Mouse (Mus musculus): Measurements from ENCODE around the gene Mapk14. TPM values are rescaled to one million over a fixed set of nuclear protein-coding genes. Genes with fewer than 3 reads are reported as not detected.

The Mapk14 gene
- total and polyA plus RNA-seq, 3 experiments: 61.5 to 93.2 TPM; not detected in 1

DNA sequence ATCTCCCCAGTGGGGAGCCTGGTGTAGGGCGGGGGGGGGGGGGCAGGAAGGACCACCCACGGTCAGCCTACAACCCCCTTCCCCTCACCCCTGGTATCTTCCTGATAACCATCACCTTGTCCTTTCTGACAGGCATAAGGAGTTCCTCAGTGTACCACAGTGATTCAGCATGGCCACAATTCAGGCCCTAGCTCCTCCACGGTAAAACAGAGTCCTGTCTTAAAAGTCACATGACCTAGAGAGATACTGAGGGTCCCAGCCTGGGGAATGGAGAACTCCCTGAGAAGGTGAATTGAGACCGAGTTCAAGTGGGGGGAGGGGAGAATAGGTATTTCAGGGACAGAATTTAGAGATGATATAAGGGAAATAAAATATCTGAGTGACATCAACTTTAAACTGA lies 3.8 kb upstream of the Mapk14 start:
- peak; percentile 42 for DNase-seq (ENCODE audit: low read depth, low spot score)
- Histone ChIP-seq H3K27ac (ENCODE audit: control insufficient read depth, low read depth, low read length) (no peak overlapping the region), H3K27me3 (ENCODE audit: control insufficient read depth in 1 of 2, insufficient read depth in 2 of 2, low read length in 2 of 2) (no peaks in the 10 kb centered on the region), H3K9me3 (replicated peaks; ENCODE audit: insufficient read depth, low read length) (no peaks in the 10 kb centered on the region), H3K9ac (ENCODE audit: control insufficient read depth, low read depth, low read length, poor library complexity, severe bottlenecking) (no peak overlapping the region), H3K79me2 (ENCODE audit: control insufficient read depth, insufficient read depth, low read length, poor library complexity) (peaks cover 18% of the 10 kb centered on the region), H3K4me1 (ENCODE audit: control insufficient read depth in 1 of 2, insufficient read depth in 2 of 2, low read length in 2 of 2) (peaks cover 0 to 7% of the 10 kb centered on the region in 2 experiments; a peak in 3 of 4 replicates), H3K36me3 (ENCODE audit: control insufficient read depth in 1 of 2, insufficient read depth in 2 of 2, low read length in 2 of 2) (peaks cover 0 to 10% of the 10 kb centered on the region in 2 experiments; a peak in 2 of 4 replicates), H3K4me3 (ENCODE audit: control insufficient read depth in 1 of 2, insufficient read depth in 1 of 2, low read depth in 2 of 2, low read length in 2 of 2) (no peak overlapping the region)
- TF ChIP-seq MAX (IDR thresholded peaks at IDR 0.05; ENCODE audit: low read length) (no peak), POLR2AphosphoS2 (IDR thresholded peaks at IDR 0.05; ENCODE audit: low read length) (no peak), JUND (IDR thresholded peaks at IDR 0.05; ENCODE audit: low read depth, low read length) (no peak), GATA1 (IDR thresholded peaks at IDR 0.05; ENCODE audit: low read depth, low read length) (0 out of 2 replicates have a peak, but pooled peaks have one; percentile 5), ZKSCAN1 (IDR thresholded peaks at IDR 0.05; ENCODE audit: low read depth, low read length) (no peak), EP300 (IDR thresholded peaks at IDR 0.05; ENCODE audit: low read depth in 1 of 2, low read length in 2 of 2) (no peak), SMC3 (IDR thresholded peaks at IDR 0.05; ENCODE audit: low read depth, low read length) (no peak), ETS1 (IDR thresholded peaks at IDR 0.05; ENCODE audit: low read depth, low read length) (no peak), SIN3A (IDR thresholded peaks at IDR 0.05; ENCODE audit: low read length) (no peak), KAT2A (conservative IDR thresholded peaks at IDR 0.05; ENCODE audit: low read depth, low read length) (no peak), USF1 (IDR thresholded peaks at IDR 0.05; ENCODE audit: low read depth, low read length) (peak; percentile 86), E2F4 (IDR thresholded peaks at IDR 0.05; ENCODE audit: borderline replicate concordance, low read depth, low read length) (no peak), MYC (IDR thresholded peaks at IDR 0.05; ENCODE audit: low read depth, low read length) (no peak), MAZ (IDR thresholded peaks at IDR 0.05; ENCODE audit: low read depth, low read length) (no peak), CTCF (IDR thresholded peaks at IDR 0.05 in 2 of 3, conservative IDR thresholded peaks at IDR 0.05 in 1 of 3; ENCODE audit: control insufficient read depth in 1 of 3, insufficient read depth in 1 of 3, low read depth in 2 of 3, low read length in 3 of 3, poor library complexity in 1 of 3, severe bottlenecking in 1 of 3) (no peak), POLR2AphosphoS5 (IDR thresholded peaks at IDR 0.05; ENCODE audit: borderline replicate concordance, low read depth, low read length) (no peak), NRF1 (IDR thresholded peaks at IDR 0.05; ENCODE audit: insufficient read depth, low read depth, low read length, poor library complexity, severe bottlenecking) (no peak)

DNA sequence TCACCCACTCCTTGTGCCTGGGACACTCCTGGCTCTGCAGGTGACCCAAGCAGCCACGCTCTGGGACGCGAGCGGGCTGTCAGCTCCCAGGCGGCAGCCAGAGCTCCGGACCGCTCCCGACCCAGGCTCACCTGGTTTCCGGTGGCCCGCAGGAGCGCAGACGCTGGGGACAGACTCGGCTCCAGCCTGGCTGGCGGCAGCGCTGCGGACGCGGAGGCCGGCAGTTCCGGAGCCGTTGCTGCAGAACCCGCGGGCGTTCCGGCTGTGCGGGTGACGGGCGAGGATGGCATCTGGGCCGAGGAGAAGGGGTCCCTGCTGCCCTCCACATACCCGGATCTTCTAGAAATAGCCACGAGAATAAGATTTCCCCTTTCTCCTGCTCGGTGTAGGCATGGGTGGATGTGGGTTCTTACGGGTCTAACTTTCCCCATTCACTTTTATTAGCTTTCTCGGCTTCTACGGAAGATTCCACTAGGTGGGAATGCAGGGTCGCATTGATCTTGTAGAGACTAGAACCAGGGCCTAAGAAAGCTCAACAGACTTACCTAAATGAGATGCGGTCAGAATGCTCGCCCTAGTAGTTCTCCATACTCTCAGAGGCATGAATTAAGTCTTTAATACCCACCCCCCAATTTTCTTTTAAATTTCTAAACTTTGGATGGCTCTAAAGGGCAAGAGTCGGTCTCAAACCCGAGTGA lies 1.4 kb upstream of the Mapk14 start, which contains the start of gene Slc26a8:
Slc26a8 (minus strand) TSS at position 648 of the 698 bp plus-strand sequence.
- Histone ChIP-seq H3K79me2 (ENCODE audit: control insufficient read depth, insufficient read depth, low read length, poor library complexity) (peaks cover 38% of the 10 kb centered on the region), H3K36me3 (ENCODE audit: control insufficient read depth in 1 of 2, insufficient read depth in 2 of 2, low read length in 2 of 2) (peaks cover 0 to 29% of the 10 kb centered on the region in 2 experiments; a peak in 2 of 4 replicates), H3K27ac (ENCODE audit: control insufficient read depth, low read depth, low read length) (peak within 1 kb of the TSS; percentile 78), H3K9ac (ENCODE audit: control insufficient read depth, low read depth, low read length, poor library complexity, severe bottlenecking) (peak within 1 kb of the TSS; percentile 73), H3K9me3 (replicated peaks; ENCODE audit: insufficient read depth, low read length) (no peaks in the 10 kb centered on the region), H3K4me3 (ENCODE audit: control insufficient read depth in 1 of 2, insufficient read depth in 1 of 2, low read depth in 2 of 2, low read length in 2 of 2) (peak within 1 kb of the TSS; percentile 52 to 70), H3K4me1 (ENCODE audit: control insufficient read depth in 1 of 2, insufficient read depth in 2 of 2, low read length in 2 of 2) (peaks cover 4 to 13% of the 10 kb centered on the region in 2 experiments), H3K27me3 (ENCODE audit: control insufficient read depth in 1 of 2, insufficient read depth in 2 of 2, low read length in 2 of 2) (no peaks in the 10 kb centered on the region)
- DNase-seq (ENCODE audit: low read depth, low spot score): peak; percentile 66
- TF ChIP-seq MXI1 (IDR thresholded peaks at IDR 0.05; ENCODE audit: low read depth, low read length): peak; percentile 55
- peak; percentile 90; the same call in 1 of the 2 replicates for TF ChIP-seq UBTF (IDR thresholded peaks at IDR 0.05; ENCODE audit: borderline replicate concordance, insufficient read depth, low read depth, low read length)
- peak; percentile 43; the same call in 1 of the 2 replicates for TF ChIP-seq HCFC1 (IDR thresholded peaks at IDR 0.05; ENCODE audit: low read depth, low read length)
- TF ChIP-seq NELFE (IDR thresholded peaks at IDR 0.05; ENCODE audit: low read depth, low read length): 0 out of 2 replicates have a peak, but pooled peaks have one; percentile 22
- TF ChIP-seq CHD1 (IDR thresholded peaks at IDR 0.05; ENCODE audit: low read depth, low read length): peak; percentile 91; the same call in 1 of the 2 replicates
- no peak for TF ChIP-seq POLR2AphosphoS5 (IDR thresholded peaks at IDR 0.05; ENCODE audit: borderline replicate concordance, low read depth, low read length)
- TF ChIP-seq E2F4 (IDR thresholded peaks at IDR 0.05; ENCODE audit: borderline replicate concordance, low read depth, low read length): no peak
- TF ChIP-seq POLR2AphosphoS2 (IDR thresholded peaks at IDR 0.05; ENCODE audit: low read length): no peak
- 0 out of 2 replicates have a peak, but pooled peaks have one; percentile 40 for TF ChIP-seq TBP (IDR thresholded peaks at IDR 0.05; ENCODE audit: low read depth, low read length)
- TF ChIP-seq SIN3A (IDR thresholded peaks at IDR 0.05; ENCODE audit: low read length): peak; percentile 65; the same call in 1 of the 2 replicates
- TF ChIP-seq CTCF (IDR thresholded peaks at IDR 0.05 in 2 of 3, conservative IDR thresholded peaks at IDR 0.05 in 1 of 3; ENCODE audit: control insufficient read depth in 1 of 3, insufficient read depth in 1 of 3, low read depth in 2 of 3, low read length in 3 of 3, poor library complexity in 1 of 3, severe bottlenecking in 1 of 3): no peak
- TF ChIP-seq RAD21 (IDR thresholded peaks at IDR 0.05; ENCODE audit: low read depth, low read length): no peak
- TF ChIP-seq ETS1 (IDR thresholded peaks at IDR 0.05; ENCODE audit: low read depth, low read length): 0 out of 2 replicates have a peak, but pooled peaks have one; percentile 8
- no peak for TF ChIP-seq KAT2A (conservative IDR thresholded peaks at IDR 0.05; ENCODE audit: low read depth, low read length)
- TF ChIP-seq EP300 (IDR thresholded peaks at IDR 0.05; ENCODE audit: low read depth in 1 of 2, low read length in 2 of 2): no peak
- 0 out of 2 replicates have a peak, but pooled peaks have one; percentile 26 for TF ChIP-seq MAZ (IDR thresholded peaks at IDR 0.05; ENCODE audit: low read depth, low read length)
- no peak for TF ChIP-seq GABPA (IDR thresholded peaks at IDR 0.05; ENCODE audit: low read depth, low read length)
- no peak for TF ChIP-seq GATA1 (IDR thresholded peaks at IDR 0.05; ENCODE audit: low read depth, low read length)
- TF ChIP-seq POLR2A (IDR thresholded peaks at IDR 0.05; ENCODE audit: control insufficient read depth in 1 of 2, insufficient read depth in 1 of 2, low read depth in 1 of 2, low read length in 2 of 2, poor library complexity in 1 of 2): peak; percentile 27 to 37; a peak in 2 of 4 replicates
- TF ChIP-seq MYC (IDR thresholded peaks at IDR 0.05; ENCODE audit: low read depth, low read length): 0 out of 2 replicates have a peak, but pooled peaks have one; percentile 16
- 0 out of 2 replicates have a peak, but pooled peaks have one; percentile 19 for TF ChIP-seq ELF1 (IDR thresholded peaks at IDR 0.05; ENCODE audit: low read depth, low read length)
